Mouse (Mus musculus): ENCODE data around the gene Fam149a.
"Not testable (repeated sequence)": the region's sequence is repeated elsewhere in the genome, so short reads cannot be mapped to it uniquely, and the experiment has no call there.

Gene Fam149a

DNA sequence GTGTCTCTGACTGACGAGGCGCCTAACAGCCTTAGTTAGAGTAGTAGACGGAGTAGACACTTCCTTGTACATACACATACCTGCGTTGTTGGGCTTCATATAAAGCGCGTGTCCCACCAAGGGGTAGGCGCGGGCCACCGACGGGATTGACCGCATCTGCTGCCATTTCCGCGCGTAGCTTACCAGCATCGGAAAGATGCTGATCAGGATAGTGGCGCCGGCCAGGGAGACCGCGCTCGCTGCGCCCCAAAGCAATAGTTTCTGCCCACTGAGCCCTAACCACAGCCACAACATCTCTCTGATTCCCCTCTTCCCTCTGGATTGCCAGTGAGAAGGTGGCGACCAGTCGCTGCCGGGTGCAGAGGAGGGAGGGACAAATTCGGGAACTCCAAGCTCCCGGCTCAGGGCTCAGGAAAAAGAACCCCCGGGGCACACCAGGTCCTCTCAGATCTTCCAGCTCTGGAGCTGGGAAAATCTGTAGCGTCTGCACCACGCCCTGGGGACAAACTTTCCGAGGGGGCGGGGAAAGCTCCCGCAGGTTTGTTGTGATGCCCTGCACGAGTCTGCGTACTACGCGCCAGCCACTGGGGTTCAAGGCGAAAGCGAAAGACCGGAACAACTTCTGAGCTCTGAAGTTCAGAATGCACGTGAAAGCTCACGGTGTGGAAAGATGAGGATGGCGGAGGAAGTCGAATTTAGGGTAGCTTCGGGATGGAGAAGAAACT lies 49.2 kb downstream of the Fam149a start, which contains the start of gene Cyp4v3:
Gene Cyp4v3 (minus strand): TSS at position 532 of the 725 bp plus-strand sequence.
- DNase-seq (ENCODE audit: low read depth, low spot score): peak; percentile 84

DNA sequence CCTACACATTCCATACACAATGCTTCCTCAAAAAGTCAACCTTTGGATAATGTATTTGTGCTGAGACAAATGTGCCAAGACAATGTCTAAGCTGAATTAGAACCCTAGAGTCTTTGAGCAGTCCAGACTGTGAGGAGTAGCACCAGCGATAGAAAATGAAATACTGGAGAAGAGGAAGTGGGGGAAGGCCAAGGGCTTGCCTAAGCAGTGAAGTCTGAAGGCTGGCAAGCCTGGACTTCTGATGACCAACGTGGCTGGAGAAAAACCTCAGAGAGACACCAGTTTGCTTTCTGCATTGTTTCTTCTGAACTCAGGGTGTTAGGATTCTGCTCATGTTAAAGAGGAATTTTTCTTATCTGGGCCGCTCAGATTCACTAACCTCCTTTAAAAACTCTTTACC lies 51.2 kb downstream of the Fam149a start:
- DNase-seq (ENCODE audit: low read depth, low spot score): no peak

DNA sequence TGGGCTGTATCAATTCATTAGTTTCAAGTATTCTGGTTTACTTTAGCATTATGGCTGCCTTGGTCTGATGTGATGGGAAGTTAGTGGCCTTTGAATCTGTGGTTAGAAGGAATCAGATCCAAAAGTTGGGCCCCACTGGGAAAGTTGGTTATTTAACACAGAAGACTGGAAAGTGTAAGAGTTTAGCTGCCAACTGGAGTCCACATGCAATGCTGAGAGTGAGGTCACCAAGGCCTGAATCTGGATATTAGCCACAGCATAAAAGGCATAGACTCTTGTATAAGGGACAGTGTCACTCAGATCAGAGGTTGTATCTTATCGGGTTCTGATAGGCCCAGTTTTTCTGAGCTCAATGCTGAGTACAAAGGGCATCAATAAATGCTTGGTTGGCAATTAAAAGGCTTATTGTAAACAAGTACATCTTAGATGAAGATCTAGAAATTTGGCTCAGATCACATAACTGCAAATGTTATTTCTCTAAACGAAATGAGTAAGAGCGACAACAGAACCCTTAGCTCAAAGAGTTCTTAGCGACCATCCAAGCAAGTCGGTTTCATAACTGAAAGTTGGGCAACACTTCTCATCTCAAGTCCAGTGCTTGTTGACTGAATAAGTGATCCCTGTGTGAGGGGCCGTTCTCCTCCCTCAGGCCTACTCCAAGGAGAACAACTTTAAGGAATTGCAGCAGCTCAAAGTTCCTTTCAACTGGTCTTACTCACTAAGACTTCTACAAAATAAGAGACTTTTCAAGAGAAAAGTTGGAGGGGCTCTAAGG lies 52.7 kb downstream of the Fam149a start:
- DNase-seq (ENCODE audit: low read depth, low spot score): no peak

GRCm38 (mm10) chr8:45327076-45327475 lies 55.0 kb downstream of the Fam149a start:
- not testable (repeated sequence) for DNase-seq (ENCODE audit: low read depth, low spot score)

DNA sequence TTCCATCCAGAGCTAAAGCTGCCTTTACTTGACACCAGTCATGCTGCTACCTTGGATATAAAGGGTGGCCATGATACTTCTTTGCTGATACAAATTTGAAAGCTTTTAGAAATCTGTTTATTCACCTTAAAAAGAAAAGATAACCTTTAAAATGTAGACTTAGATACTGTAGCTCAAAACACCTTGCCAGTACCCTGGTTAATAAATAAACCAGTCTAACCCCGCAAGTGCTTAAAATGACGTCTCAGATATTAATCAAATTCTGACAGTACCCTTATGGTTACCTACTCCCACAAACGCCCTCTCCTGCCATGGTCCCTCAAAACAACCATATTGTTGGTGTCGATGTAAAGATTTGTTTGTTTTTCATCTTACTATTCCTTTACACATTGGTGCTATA lies 57.9 kb downstream of the Fam149a start:
- no peak for DNase-seq (ENCODE audit: low read depth, low spot score)

DNA sequence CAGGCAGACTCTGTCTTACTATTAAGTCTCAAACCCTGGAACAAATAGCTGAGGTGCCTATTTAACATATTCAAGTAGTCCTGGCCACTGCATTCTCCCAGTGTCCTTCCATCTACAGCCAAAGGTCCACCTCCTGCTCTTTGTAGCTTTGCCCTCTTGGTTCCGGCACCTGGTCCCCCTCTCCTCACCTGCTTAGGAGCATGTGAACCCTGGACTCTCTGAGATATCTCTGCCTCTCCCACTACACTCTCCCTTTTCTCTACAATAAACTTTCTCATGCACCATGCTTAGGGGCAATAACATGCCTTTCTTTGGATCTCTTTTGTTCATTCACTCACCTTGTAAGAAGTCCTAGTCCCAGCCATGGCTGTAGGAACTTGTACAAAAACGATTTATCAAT lies 60.7 kb downstream of the Fam149a start:
- no peak for DNase-seq (ENCODE audit: low read depth, low spot score)

DNA sequence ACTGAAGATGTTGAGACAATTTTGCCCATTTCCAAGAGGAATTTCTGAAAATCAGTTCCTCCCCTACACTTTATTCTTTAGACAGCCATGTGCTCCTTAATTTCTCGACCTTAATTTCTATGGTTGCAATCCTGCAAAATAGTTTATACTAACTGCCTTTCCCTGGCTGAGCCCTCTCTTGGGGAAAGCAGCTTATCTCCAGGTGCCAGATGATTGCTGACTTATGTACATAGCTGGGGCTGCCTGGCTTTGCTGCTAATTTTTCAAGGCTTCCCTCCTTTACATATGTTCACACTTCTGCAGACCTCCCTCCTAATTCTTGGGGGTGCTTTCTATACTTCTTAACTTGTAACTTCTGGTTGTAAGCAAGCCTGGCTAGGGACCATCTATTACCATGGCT lies 61.2 kb downstream of the Fam149a start:
- DNase-seq (ENCODE audit: low read depth, low spot score): no peak

- DNase-seq (ENCODE audit: low read depth, low spot score): no peak
Observed at GRCm38 (mm10) chr8:45310967-45311366, 71.1 kb downstream of the Fam149a start.

DNA sequence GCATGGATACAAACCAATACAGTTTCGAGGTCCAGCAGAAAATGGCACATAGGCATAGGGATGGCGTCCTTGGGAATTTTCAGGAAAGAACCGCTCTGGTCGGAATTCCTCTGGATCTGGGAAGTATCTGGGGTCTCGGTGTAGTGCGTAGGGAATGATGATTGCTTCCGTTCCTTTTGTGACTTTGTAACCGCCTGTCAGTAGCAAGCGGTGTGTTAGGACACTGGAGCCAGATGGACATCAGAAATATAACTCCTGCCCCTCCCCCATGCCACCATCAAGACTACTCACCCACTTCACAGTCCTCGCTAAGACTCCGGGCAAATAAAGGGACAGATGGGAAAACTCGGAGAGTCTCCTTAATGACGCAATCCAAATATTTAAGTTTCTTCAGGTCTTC lies 73.7 kb downstream of the Fam149a start, which contains the start of gene Gm45753:
Gene Gm45753 (minus strand): TSS at position 101 of the 400 bp plus-strand sequence.
- DNase-seq (ENCODE audit: low read depth, low spot score): no peak

GRCm38 (mm10) chr8:45305479-45305878 lies 76.6 kb downstream of the Fam149a start:
- DNase-seq (ENCODE audit: low read depth, low spot score): no peak

DNA sequence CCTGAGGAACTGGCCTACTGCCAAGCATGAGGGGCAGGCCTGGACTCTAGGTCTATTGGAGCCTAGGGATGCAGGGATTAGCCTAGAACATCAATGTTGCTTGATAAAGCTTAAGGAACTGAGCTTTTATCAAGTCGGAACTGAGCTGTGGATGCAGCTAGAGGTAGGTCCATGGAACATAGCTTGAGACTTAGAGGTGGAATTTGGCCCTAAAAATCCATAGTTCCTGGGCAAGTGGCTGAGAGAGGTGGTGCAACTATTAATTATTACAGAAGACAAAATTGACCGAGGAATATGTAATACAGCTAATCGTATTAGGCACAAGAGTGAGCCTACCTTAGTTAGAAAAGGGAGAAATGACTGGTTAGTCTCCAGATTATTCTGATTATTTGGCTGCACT lies 77.7 kb downstream of the Fam149a start:
- DNase-seq (ENCODE audit: low read depth, low spot score): no peak

GRCm38 (mm10) chr8:45302390-45302789 lies 79.7 kb downstream of the Fam149a start:
- DNase-seq (ENCODE audit: low read depth, low spot score): no peak

DNA sequence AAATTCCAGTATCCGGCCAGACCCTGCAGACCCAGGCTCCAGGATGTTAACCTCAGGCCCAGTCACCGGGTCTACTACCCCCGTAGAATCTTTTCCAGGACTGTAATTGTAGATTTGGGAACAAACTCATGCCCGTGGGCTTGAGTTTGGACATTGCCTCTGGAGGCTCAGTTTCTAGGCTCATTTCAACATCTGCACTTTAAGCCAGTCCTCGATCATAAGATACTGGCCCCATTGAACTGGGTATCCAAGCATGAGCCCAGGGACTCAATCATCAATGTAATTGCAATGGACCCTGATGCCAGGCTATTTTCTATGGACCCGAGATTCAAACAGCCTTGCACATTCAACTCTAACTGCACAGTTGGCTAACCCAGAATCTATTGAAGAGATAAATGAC lies 86.8 kb downstream of the Fam149a start:
- DNase-seq (ENCODE audit: low read depth, low spot score): no peak

DNA sequence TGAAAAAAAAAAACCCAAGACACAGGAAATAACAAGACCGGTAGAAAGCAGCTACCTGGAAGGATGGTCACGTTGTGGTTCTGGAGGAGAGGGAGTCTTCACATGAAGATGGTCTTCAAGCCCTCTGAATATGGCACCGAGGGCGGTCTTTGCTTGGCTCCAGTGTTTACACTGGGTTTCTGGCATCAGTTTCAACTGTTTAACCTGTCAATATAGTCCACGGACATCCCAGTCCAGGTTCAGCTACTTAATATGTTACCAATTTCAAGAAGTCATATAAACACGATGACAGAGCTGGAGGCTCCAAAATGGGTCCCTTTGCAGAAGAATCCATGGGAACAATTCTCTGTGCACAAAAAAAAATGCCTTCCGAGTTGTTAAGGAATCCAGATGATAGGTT lies 87.4 kb downstream of the Fam149a start, which contains the start of gene Klkb1:
Gene Klkb1 (minus strand): TSS at position 173 of the 400 bp plus-strand sequence.
- no peak for DNase-seq (ENCODE audit: low read depth, low spot score)

DNA sequence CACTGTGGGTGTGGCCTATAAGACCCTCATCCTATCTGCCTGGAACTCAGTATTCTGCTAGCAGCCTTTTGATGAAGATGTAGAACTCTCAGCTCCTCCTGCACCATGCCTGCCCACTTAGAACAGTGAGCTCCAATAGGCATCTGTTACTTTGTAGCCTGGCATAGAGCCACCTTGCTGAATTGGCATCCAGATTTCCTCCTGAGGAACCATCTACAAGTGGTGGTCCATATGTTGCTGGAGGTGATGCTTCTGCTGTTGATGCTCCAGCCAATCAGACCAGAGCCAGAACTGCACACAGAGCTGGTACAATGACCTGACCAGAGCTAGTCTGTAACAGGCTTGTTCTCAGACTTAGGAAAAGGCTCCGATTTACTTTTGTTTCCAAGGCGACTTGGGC lies 90.3 kb downstream of the Fam149a start:
- DNase-seq (ENCODE audit: low read depth, low spot score): no peak
